Mouse (Mus musculus): ENCODE measurements around the gene Cttnbp2nl. TPM values are rescaled to one million over a fixed set of nuclear protein-coding genes. Genes with fewer than 3 reads are reported as not detected.
A peak's percentile ranks its signal among the peaks of the same experiment; 100 is the strongest.

Cttnbp2nl gene
- polyA plus RNA-seq, 1 experiment from 2014 or later = 53.1 TPM

DNA sequence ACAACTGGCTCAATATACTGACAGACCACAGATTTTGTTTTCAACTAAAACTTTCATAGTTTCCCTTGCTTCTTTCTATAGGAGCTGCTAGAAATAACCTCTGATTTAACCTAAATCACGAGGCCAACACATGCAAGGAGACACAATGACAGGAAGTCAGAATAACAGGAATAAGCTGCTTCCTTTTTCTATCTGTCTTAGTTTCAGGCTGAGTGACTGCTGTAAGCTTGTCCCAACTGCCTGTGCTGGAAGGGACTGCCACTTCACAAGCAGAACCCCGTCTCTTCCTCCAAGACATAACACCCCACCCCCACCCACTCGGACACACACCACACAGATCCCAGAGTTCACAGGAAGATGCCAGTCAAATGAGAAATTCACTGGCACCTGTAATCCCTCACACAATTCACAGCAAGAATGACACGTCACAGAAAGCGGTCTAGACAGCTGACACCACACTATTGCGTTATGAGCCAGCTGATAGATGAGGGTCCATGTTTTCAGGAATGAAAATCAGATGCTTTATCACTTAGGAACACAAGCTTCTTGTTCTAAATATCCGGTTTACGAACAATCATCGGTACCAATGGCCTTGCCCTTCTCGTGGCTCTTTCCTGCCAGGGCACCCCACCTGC, 29.5 kb downstream of the Cttnbp2nl start:
- no peaks in the 10 kb centered on the region for H3K27me3 ChIP-seq
- H3K27ac ChIP-seq = no peak overlapping the region
- WGBS = 88% methylated on average over 10 of the region's 10 CpGs
- H3K4me3 ChIP-seq (replicated peaks) = no peak overlapping the region
- H3K36me3 ChIP-seq (replicated peaks) = peaks cover 17% of the 10 kb centered on the region
- H3K4me2 ChIP-seq = no peak overlapping the region
- H3K9me3 ChIP-seq = no peaks in the 10 kb centered on the region
- H3K9ac ChIP-seq = no peak overlapping the region
- no peak for ATAC-seq (ENCODE audit: low FRiP score)
- peaks cover 14% of the 10 kb centered on the region; the same call in 1 of the 2 replicates for H3K4me1 ChIP-seq

GRCm38 (mm10) chr3:105019826-105020692, 32.9 kb downstream of the Cttnbp2nl start:
- no peak overlapping the region for H3K4me3 ChIP-seq (replicated peaks)
- peaks cover 21% of the 10 kb centered on the region; the same call in 1 of the 2 replicates for H3K4me1 ChIP-seq
- no peaks in the 10 kb centered on the region for H3K27me3 ChIP-seq
- no peak overlapping the region for H3K4me2 ChIP-seq
- H3K9me3 ChIP-seq = no peaks in the 10 kb centered on the region
- no peak overlapping the region for H3K27ac ChIP-seq
- no peak for ATAC-seq (ENCODE audit: low FRiP score)
- no peaks in the 10 kb centered on the region; the same call in 1 of the 2 replicates for H3K36me3 ChIP-seq (replicated peaks)
- no peak overlapping the region for H3K9ac ChIP-seq
- 59% methylated on average over 12 of the region's 12 CpGs for WGBS

DNA sequence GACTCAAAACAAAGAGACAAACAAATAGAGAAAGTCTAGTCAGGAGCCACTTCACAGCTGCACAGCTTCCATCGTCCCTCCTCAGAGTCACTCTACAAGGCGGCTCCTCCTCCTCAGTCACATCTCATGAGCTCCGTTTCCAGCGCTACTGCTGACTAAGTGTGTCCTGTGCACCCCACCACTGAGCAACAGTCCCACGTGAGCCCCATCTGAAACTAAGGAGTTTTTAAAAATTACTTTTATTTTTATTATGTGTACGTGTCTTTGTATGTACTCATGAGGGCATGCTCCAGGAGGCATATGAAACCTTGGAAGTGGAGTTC, 34.2 kb downstream of the Cttnbp2nl start:
- Histone ChIP-seq H3K4me2 (no peak overlapping the region), H3K4me1 (peaks cover 21% of the 10 kb centered on the region; the same call in 1 of the 2 replicates), H3K9ac (no peak overlapping the region), H3K27ac (no peak overlapping the region), H3K9me3 (no peaks in the 10 kb centered on the region), H3K36me3 (replicated peaks) (no peaks in the 10 kb centered on the region; the same call in 1 of the 2 replicates), H3K4me3 (replicated peaks) (no peak overlapping the region), H3K27me3 (no peaks in the 10 kb centered on the region)
- 93% methylated on average over 6 of the region's 6 CpGs for WGBS
- no peak for ATAC-seq (ENCODE audit: low FRiP score)

GRCm38 (mm10) chr3:105018085-105018782, 34.7 kb downstream of the Cttnbp2nl start:
- H3K4me2 ChIP-seq = no peak overlapping the region
- H3K9ac ChIP-seq = no peak overlapping the region
- no peaks in the 10 kb centered on the region for H3K27me3 ChIP-seq
- WGBS = 88% methylated on average over 10 of the region's 10 CpGs
- ATAC-seq (ENCODE audit: low FRiP score) = 0 out of 2 replicates have a peak, but pooled peaks have one; percentile 20
- no peaks in the 10 kb centered on the region; the same call in 1 of the 2 replicates for H3K36me3 ChIP-seq (replicated peaks)
- H3K4me1 ChIP-seq = peaks cover 21% of the 10 kb centered on the region; the same call in 1 of the 2 replicates
- H3K4me3 ChIP-seq (replicated peaks) = no peak overlapping the region
- no peaks in the 10 kb centered on the region for H3K9me3 ChIP-seq
- no peak overlapping the region for H3K27ac ChIP-seq

DNA sequence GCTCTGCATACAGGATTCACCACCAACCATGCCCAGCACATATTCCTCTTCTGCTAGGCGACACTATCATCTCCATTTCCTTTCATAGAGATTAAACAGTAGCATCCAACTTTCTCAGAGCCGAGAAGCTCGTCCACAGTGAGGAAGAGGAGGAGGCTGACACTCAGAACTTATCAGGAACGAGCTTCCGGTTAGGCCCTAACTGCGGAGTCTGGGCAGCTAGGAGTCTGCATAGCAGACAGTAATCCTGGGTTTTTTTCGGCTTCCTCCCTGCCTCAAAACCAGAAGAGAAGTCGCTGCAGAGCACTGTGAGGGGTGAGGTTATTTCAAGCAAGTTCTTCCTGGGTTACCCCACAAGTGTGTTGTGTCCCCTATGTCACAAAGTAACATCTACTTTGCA, 35.6 kb downstream of the Cttnbp2nl start:
- no peak overlapping the region for H3K9ac ChIP-seq
- ATAC-seq (ENCODE audit: low FRiP score) = no peak
- H3K4me1 ChIP-seq = peaks cover 21% of the 10 kb centered on the region; the same call in 1 of the 2 replicates
- WGBS = 93% methylated on average over 8 of the region's 8 CpGs
- no peaks in the 10 kb centered on the region for H3K9me3 ChIP-seq
- H3K27me3 ChIP-seq = no peaks in the 10 kb centered on the region
- H3K4me3 ChIP-seq (replicated peaks) = no peak overlapping the region
- no peaks in the 10 kb centered on the region for H3K36me3 ChIP-seq (replicated peaks)
- H3K4me2 ChIP-seq = no peak overlapping the region
- no peak overlapping the region for H3K27ac ChIP-seq

DNA sequence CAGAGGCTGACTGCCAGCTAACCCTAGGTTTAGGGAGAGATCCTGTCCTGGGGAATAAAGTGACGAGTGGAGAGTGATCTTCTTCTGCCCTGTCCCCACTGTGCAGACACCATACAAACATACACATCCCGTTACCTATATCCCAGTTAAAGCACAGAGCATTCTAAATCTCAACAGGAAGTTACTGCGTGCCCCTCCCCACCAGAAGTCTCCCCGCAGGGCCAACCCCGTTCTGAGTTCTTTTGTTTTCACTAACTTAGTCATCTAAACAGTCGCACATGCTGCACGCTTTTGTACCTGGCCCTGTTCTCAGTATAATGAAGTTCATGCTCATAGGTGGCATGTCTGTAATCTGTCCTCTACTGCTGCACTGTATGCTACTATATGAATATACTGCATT, 36.7 kb downstream of the Cttnbp2nl start:
- Histone ChIP-seq H3K36me3 (replicated peaks) (peaks cover 8% of the 10 kb centered on the region; the same call in 1 of the 2 replicates), H3K4me3 (replicated peaks) (no peak overlapping the region), H3K9ac (no peak overlapping the region), H3K27me3 (no peaks in the 10 kb centered on the region), H3K4me2 (no peak overlapping the region), H3K27ac (peak overlapping the region; percentile 31; the same call in 1 of the 2 replicates), H3K4me1 (peaks cover 21% of the 10 kb centered on the region; the same call in 1 of the 2 replicates), H3K9me3 (no peaks in the 10 kb centered on the region)
- ATAC-seq (ENCODE audit: low FRiP score) = no peak
- WGBS = 71% methylated on average over 7 of the region's 7 CpGs

GRCm38 (mm10) chr3:105014908-105015307, 38.0 kb downstream of the Cttnbp2nl start:
- ATAC-seq (ENCODE audit: low FRiP score) = no peak
- H3K9me3 ChIP-seq = no peaks in the 10 kb centered on the region
- peaks cover 21% of the 10 kb centered on the region for H3K36me3 ChIP-seq (replicated peaks)
- no peaks in the 10 kb centered on the region for H3K27me3 ChIP-seq
- WGBS = 83% methylated on average over 2 of the region's 2 CpGs
- no peak overlapping the region for H3K4me2 ChIP-seq
- no peak overlapping the region for H3K27ac ChIP-seq
- no peak overlapping the region for H3K9ac ChIP-seq
- peaks cover 11% of the 10 kb centered on the region; the same call in 1 of the 2 replicates for H3K4me1 ChIP-seq
- no peak overlapping the region for H3K4me3 ChIP-seq (replicated peaks)

DNA sequence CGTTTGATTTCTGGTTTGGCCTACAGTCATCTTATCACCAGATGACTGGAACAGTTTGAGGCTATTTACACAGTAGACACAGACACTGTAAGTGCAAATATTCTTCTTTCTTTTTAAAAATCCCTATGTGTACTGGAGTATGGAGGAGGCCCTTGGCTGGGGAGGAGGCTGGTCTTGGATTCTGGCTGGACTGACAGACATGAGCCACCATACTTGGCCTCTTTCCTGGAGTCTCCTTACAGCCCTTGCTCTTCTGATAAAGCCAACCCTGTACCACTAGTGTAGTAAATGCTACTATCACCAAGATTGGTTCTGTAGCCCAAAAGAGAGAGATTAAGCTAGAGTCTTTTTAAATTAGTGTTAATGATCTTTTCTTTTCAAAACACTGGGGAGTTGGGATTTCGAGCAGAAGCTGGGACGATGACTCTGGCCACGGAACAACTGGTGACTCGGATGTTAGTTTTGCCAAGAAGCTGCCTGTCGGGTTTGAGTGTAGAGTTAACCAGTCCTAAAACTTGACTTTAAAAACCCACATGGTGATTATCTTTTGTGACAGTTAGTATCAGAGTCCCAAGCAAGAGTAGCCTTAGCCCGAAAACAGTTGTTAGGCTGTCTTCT, 40.1 kb downstream of the Cttnbp2nl start:
- no peak for ATAC-seq (ENCODE audit: low FRiP score)
- peaks cover 40% of the 10 kb centered on the region for H3K36me3 ChIP-seq (replicated peaks)
- no peak overlapping the region for H3K4me2 ChIP-seq

GRCm38 (mm10) chr3:105011883-105012282, 41.1 kb downstream of the Cttnbp2nl start:
- ATAC-seq (ENCODE audit: low FRiP score) = no peak
- Histone ChIP-seq H3K27me3 (no peaks in the 10 kb centered on the region; the same call in 1 of the 2 replicates), H3K9ac (no peak overlapping the region), H3K4me1 (peaks cover 5% of the 10 kb centered on the region; the same call in 1 of the 2 replicates), H3K9me3 (no peaks in the 10 kb centered on the region), H3K27ac (no peak overlapping the region), H3K4me3 (replicated peaks) (no peak overlapping the region), H3K4me2 (no peak overlapping the region), H3K36me3 (replicated peaks) (peaks cover 49% of the 10 kb centered on the region)
- 93% methylated on average over 5 of the region's 5 CpGs for WGBS

More for the DNA sequence above, 40.1 kb downstream of the Cttnbp2nl start:
- Histone ChIP-seq H3K4me1 (peaks cover 7% of the 10 kb centered on the region; the same call in 1 of the 2 replicates), H3K9me3 (no peaks in the 10 kb centered on the region), H3K9ac (no peak overlapping the region), H3K4me3 (replicated peaks) (no peak overlapping the region), H3K27ac (no peak overlapping the region), H3K27me3 (no peaks in the 10 kb centered on the region; the same call in 1 of the 2 replicates)
- 93% methylated on average over 7 of the region's 7 CpGs for WGBS

- 92% methylated on average over 11 of the region's 11 CpGs for WGBS
- Histone ChIP-seq H3K4me3 (replicated peaks) (no peak overlapping the region), H3K27ac (no peak overlapping the region), H3K27me3 (no peaks in the 10 kb centered on the region; the same call in 1 of the 2 replicates), H3K36me3 (replicated peaks) (peaks cover 59% of the 10 kb centered on the region), H3K4me2 (no peak overlapping the region), H3K9ac (no peak overlapping the region), H3K9me3 (no peaks in the 10 kb centered on the region), H3K4me1 (no peaks in the 10 kb centered on the region)
- ATAC-seq (ENCODE audit: low FRiP score) = no peak
Measured at GRCm38 (mm10) chr3:105010681-105011339, 42.1 kb downstream of the Cttnbp2nl start.

DNA sequence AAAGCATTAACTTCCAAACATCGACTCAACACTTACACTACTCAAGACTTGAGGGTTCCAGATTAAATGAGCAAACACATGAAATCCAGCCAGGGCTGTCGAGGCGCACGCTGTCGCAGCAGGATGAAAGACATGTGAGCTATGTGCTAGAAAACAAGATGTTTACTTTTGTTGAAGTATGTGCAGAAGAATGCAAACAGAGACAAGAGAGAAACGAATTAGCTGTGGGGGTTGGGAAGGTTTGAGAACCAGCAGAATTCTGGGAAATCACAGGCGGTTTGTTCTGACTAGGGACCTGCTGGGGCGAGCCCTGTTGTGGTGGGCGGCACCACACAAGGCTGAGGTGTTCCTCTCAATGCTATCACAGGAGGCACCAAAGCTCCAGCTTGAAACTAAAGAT, 44.9 kb downstream of the Cttnbp2nl start:
- Histone ChIP-seq H3K4me2 (no peak overlapping the region), H3K36me3 (replicated peaks) (peaks cover 81% of the 10 kb centered on the region), H3K9ac (no peak overlapping the region), H3K27me3 (no peaks in the 10 kb centered on the region; the same call in 1 of the 2 replicates), H3K9me3 (no peaks in the 10 kb centered on the region), H3K27ac (no peak overlapping the region), H3K4me1 (peaks cover 18% of the 10 kb centered on the region), H3K4me3 (replicated peaks) (no peak overlapping the region)
- WGBS = 93% methylated on average over 9 of the region's 9 CpGs
- ATAC-seq (ENCODE audit: low FRiP score) = no peak
